Mouse (Mus musculus): ENCODE results near the gene Rnf180.
"Not testable (repeated sequence)": the region's sequence is repeated elsewhere in the genome, so short reads cannot be mapped to it uniquely, and the experiment has no call there.

Gene Rnf180

DNA sequence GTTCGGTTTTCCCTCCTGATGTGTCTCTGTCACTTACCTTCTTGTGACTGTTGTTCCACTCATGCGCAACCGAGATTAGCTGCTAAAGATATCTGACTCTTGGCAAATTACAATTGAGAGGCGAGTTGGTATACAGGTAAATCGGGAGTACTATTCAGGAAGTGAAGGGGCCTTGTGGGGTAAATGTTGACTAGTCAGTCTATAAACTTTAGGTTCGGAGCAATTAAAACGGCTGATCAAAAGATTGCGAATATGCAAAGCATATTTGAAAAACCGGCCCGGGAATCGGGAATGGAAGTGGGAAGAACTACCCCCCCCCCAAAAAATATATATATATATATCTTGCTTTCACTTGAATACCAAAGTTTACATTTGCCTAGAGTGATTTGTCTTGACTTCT, at the start of gene Rnf180:
Gene Rnf180 (minus strand): TSS at position 101 of the 400 bp plus-strand sequence.
- no peak for DNase-seq

- no peak for DNase-seq
These were observed 36.8 kb upstream of the Rnf180 start for GRCm38 (mm10) chr13:105331199-105331968.

- no peak for DNase-seq
These were observed 32.3 kb upstream of the Rnf180 start for GRCm38 (mm10) chr13:105326946-105327345.

GRCm38 (mm10) chr13:105316926-105317325, 22.3 kb upstream of the Rnf180 start:
- DNase-seq = no peak

DNA sequence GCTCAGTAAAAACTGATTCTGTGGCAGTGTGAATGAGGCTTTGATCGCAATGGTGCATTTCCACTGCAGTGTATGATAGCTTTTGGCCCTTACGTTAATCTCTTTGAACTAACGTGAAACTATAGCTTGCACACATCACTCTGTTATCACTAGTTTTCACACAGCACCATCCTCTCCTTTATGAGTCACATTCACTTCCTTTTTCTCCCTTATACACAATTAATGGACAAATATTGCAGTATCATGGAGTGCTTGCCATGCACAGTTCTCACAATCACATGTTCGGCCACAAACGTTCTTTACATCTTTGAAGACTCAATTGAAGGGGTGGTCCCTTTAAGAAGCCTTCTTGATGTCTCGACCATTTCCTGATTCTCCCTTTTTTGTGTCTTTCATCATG, 21.4 kb upstream of the Rnf180 start:
- no peak for DNase-seq

- no peak for DNase-seq
These were observed 18.1 kb upstream of the Rnf180 start for GRCm38 (mm10) chr13:105312763-105313162.

DNA sequence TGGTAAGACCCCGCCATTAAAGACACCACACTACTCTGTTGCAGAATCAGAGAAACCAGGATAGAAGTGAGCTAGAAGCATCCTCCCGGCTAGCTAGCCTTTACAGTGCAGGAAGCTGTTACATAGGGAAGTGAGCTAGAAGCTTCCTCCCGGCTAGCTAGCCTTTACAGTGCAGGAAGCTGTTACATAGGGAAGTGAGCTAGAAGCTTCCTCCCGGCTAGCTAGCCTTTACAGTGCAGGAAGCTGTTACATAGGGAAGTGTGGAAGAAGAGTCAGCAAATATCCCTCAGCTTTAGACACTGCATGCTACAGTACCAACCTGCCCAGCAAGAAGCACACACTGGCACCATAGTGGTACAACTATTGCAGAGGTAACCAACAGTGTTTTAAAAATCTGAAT, 15.9 kb upstream of the Rnf180 start:
- not testable (repeated sequence) for DNase-seq

GRCm38 (mm10) chr13:105305513-105305912, 10.9 kb upstream of the Rnf180 start:
- DNase-seq = no peak

- no peak for DNase-seq
These were observed 9.4 kb upstream of the Rnf180 start for GRCm38 (mm10) chr13:105304054-105304453.

DNA sequence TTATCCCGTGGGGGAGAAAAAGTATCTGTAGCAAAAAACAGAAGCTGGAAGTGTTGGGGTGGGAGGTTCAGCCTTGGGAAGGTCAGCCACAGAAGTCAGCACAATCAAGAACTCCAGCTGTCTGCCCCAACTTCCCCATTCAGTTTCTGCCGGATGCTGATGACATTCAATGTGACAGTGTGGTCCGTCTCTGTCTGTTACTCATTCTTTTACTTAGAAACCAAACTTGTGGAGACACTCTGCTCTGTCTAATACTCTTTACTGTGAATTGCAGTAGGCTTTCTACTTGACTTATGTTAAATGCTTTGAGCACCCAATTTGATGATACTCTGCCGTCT, 5.4 kb upstream of the Rnf180 start:
- no peak for DNase-seq

DNA sequence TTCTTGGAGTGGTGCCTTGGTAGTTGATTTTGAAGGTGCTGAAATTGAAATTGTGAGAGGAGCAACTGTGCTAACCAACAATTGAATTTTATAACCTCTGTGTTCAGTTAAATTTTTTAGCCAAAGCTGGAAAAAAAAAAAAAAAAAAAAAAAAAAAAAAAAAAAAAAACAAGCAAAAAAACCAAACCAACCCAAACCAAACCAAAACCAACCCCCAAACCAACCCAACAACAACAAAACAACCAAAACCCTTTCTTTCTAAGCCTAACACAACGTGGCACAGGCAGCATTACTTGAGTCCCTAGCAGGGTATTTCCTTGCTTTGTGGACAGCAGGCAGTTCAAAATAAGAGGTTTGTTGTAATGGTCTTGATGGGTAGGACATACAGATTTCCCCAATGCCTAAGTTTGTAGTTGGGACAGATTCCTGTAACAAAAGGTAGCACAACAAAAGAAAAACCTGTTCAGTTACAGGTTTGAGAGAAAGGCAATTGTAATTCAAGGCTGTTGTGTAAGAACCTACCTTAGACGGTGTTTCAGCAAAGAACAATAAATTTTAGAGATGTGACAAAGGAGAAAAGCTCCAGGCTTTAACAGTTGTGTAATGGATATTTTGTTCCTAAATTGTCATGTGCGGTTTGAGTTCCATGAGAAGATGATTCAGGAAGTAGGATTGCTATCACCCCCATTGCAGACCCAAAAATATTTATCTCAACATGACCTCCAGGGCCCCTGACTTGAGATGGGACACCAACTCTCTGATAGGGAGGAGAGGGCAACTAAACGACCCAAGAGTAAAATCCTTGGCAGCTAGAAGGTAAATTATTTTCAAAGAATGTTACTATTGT, 4.8 kb upstream of the Rnf180 start:
- DNase-seq = no peak

DNA sequence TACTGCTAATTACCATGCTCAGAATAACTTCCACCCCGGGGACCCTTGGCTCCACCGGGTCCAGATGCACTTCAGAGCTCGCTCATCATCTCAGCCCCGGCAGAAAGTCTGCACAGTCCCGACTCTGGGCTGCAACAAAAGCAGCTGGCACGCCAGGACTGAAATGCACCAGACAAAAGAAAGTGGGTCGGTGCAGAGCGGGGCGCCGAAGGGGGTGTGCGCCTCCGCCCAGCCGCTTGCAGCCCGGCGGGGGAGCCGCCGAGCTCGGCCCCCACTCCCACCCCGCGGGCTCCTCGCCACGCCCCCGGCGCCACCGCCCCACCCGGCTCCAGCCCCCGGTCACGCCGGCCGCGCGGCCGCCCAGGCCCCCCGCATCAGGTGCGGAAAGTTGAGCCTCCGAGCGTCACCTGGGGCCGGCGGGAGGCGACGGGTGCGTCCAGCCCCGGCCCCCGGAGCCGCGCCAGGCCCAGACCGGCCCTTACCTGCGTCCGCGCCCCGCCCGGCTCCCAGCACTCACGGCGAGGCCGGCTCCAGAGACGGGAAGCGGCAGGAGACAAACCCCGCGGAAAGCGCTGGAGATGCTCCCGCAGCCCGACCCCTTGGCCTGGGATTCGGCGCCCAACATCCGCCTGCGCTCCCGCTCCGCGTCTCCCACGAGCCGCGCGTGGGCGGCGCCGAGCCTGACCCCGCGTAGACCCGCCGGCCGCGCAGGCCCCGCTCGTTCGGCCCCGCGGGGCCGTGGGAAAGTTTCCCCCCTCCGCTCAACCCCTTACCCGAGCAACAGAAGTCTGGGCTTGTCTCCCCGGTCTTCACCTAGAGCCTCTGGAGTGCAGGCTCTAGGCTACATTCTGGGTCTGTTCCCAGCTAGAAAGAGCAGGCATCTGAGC, 591 bp downstream of the Rnf180 start:
- DNase-seq = peak; percentile 44

- DNase-seq = no peak
These were observed 2.8 kb downstream of the Rnf180 start for GRCm38 (mm10) chr13:105291816-105292215.

DNA sequence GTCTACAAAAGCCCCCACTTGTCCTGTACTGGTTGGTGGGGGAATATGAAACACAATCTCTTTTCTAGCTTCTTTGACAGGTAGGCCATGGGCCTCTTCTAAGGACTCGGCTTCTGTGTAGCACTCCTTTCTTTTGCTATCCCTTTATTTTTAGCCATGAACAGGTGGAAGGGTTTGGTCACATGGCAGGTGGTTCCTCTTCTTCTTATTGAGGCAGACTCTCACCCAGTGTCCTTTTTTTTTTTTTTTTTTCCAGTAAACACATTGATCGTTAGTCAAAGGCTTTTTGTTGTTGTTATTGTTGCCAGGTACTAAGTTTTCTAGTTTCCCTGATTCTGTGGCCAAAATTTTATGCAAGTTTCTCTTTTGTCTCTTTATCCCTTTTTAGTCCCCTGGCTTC, 4.0 kb downstream of the Rnf180 start:
- DNase-seq = no peak

- DNase-seq = no peak
These were observed 4.6 kb downstream of the Rnf180 start for GRCm38 (mm10) chr13:105290021-105290420.

DNA sequence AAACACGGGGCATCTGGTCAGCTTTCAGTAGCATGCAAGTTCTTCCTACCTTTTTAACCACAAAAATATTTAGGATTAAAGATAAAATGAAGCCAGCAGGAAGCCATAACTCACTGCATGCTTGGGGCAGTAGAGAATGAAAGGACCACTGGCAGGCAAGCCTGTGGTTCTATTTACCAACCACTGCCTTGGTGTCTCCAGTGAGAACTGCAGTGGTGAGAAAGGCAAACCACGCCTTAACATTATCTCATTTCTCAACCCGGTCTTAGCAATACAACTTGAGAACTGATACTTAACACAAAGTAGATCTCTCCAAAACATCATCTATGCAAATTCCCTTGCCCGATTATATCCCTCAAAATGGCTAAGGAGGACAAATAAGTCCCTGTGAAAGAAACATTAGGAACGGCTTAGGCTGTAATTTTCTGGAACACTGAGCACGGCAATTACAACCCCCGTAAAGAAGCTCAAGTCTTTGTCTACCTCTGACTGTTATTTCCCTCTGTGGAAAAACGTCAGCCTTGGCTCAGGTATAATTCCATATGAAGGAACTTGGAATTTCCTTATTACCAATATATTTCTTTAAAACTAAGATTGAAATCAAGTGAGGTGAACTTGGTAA, 15.1 kb downstream of the Rnf180 start:
- DNase-seq = no peak

- no peak for DNase-seq
These were observed 24.1 kb downstream of the Rnf180 start for GRCm38 (mm10) chr13:105270394-105271094.

- DNase-seq = no peak
These were observed 27.2 kb downstream of the Rnf180 start for GRCm38 (mm10) chr13:105267464-105267863.

GRCm38 (mm10) chr13:105266746-105267145, 27.9 kb downstream of the Rnf180 start:
- DNase-seq = peak; percentile 13

- no peak for DNase-seq
These were observed 37.7 kb downstream of the Rnf180 start for GRCm38 (mm10) chr13:105256757-105257433.

- DNase-seq = no peak
These were observed 43.8 kb downstream of the Rnf180 start for GRCm38 (mm10) chr13:105250767-105251166.

Measured in cerebellum, adult 11 months (tissue).